Mouse (Mus musculus): ENCODE measurements around the gene Olfr547. TPM values are rescaled to one million over a fixed set of nuclear protein-coding genes. Genes with fewer than 3 reads are reported as not detected.
A peak's percentile ranks its signal among the peaks of the same experiment; 100 is the strongest.
"Not testable (repeated sequence)": the region's sequence is repeated elsewhere in the genome, so short reads cannot be mapped to it uniquely, and the experiment has no call there.

Olfr547 gene
- polyA plus RNA-seq (2015; fragmentation: Nextera tagmentation; extraction: Ambion mirVana), result not detected in 2 replicates

DNA sequence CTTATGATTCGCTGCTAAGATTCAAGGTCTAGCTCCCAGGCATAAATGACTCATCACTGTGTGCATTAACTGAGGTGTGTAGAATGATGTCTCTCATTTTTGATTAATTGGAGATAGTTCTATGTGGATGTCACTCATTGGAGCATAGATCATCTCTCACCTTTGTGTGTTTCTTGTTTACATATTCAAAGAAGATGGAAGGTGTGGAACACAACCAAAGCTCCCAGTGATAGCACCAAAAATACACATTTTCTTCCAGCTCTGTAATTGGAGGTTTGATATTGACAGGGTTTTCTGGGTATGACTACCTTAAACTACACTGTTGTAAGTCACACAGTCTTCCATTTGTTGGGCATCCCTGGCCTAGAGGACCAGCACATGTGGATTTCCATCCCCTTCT is at the start of gene Olfr547:
Gene Olfr547 (plus strand): TSS at position 301 of the 400 bp plus-strand sequence.
- no peak within 1 kb of the TSS for H3K27ac ChIP-seq (replicated peaks)
- no peak for ATAC-seq (replicated peaks)
- H3K36me3 ChIP-seq, result no peaks in the 10 kb centered on the region
- WGBS, result 71% methylated on average over 1 of the region's 1 CpGs
- no peaks in the 10 kb centered on the region for H3K27me3 ChIP-seq
- no peaks in the 10 kb centered on the region for H3K4me1 ChIP-seq
- H3K4me3 ChIP-seq, result no peak within 1 kb of the TSS
- no peak within 1 kb of the TSS for H3K9ac ChIP-seq (replicated peaks)
- H3K9me3 ChIP-seq, result no peaks in the 10 kb centered on the region
- no peak within 1 kb of the TSS for H3K4me2 ChIP-seq (replicated peaks)

DNA sequence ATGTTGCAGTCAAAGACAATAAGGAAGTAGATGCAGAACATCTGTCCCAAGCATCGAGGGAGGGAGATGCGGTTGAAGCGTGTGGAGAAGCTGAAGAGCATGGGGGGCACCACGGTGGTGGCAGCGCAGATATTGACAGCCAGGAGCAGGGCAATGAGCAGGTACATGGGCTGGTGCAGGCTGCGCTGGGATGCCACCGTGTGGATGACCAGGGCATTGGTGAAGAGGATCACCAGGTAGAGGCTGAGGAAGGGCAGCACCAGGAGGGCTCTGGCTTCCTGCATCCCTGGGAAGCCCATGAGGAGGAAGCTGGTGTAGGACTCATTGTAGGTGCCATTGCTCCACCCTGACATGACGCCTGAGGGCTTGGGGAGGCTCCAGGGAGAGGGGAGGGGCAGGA is 49.8 kb upstream of the Olfr547 start:
- H3K27me3 ChIP-seq; H3K4me2 ChIP-seq (replicated peaks); H3K36me3 ChIP-seq; H3K4me3 ChIP-seq; H3K9me3 ChIP-seq; H3K27ac ChIP-seq (replicated peaks); H3K4me1 ChIP-seq; ATAC-seq (replicated peaks); H3K9ac ChIP-seq (replicated peaks): not testable (repeated sequence)
- 73% methylated on average over 8 of the region's 8 CpGs for WGBS

DNA sequence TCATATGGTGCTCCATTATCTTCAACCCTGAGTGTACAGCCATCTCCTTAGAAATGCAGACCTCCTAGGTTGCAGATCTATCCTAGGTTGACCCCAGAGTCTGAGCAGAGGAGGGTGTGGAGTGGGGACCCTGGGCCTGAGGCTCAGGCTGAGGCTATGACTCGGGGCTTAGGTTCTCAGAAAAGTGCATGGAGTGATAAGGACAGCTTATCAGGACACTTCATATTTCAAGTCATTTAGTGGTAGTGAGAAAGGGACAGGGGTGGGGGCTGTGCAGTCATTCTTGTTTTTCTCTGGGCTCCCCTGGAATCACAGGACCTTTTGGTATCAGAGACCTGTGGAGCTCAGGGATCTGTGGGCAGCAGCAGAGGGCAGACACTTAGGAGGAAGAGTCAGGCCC is 48.4 kb upstream of the Olfr547 start:
- Histone ChIP-seq H3K27me3 (no peaks in the 10 kb centered on the region), H3K4me3 (no peak overlapping the region), H3K9ac (replicated peaks) (no peak overlapping the region), H3K9me3 (no peaks in the 10 kb centered on the region), H3K27ac (replicated peaks) (no peak overlapping the region), H3K4me2 (replicated peaks) (no peak overlapping the region), H3K4me1 (no peaks in the 10 kb centered on the region), H3K36me3 (no peaks in the 10 kb centered on the region)
- ATAC-seq (replicated peaks), result no peak
- WGBS, result 91% methylated on average over 1 of the region's 1 CpGs

DNA sequence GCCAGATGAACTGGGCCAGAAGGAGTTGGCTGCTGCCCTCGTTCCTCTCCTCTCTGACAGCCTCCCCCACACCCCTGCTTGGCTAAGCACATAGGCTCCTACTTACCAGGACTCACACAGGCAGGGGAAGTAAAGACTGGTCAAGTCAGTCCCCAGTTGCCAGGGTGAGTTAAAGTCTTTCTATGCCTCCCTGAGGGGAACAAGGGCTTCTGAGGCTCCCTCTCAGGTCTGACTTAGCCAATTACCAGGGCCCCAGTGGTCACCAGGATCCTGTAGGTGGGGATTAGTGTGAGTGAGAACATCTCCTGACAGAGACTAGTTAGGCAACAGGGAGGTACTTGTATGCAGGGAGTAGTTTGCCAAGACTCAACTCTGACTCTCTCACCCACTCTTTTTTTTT is 46.4 kb upstream of the Olfr547 start, which contains the start of gene Olfr544:
Gene Olfr544 (minus strand): TSS at position 153 of the 400 bp plus-strand sequence.
- Histone ChIP-seq H3K4me2 (replicated peaks) (no peak within 1 kb of the TSS), H3K36me3 (no peaks in the 10 kb centered on the region), H3K27me3 (no peaks in the 10 kb centered on the region), H3K9me3 (no peaks in the 10 kb centered on the region), H3K4me3 (no peak within 1 kb of the TSS), H3K27ac (replicated peaks) (no peak within 1 kb of the TSS), H3K9ac (replicated peaks) (no peak within 1 kb of the TSS), H3K4me1 (no peaks in the 10 kb centered on the region)
- ATAC-seq (replicated peaks), result no peak
- WGBS, result 71% methylated on average over 1 of the region's 1 CpGs

DNA sequence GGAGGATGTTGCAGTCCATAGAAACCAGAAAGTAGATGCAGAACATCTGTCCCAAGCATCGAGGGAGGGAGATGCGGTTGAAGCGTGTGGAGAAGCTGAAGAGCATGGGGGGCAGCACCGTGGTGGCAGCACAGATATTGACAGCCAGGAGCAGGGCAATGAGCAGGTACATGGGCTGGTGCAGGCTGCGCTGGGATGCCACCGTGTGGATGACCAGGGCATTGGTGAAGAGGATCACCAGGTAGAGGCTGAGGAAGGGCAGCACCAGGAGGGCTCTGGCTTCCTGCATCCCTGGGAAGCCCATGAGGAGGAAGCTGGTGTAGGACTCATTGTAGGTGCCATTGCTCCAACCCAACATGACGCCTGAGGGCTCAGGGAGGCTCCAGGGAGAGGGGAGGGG is 40.1 kb upstream of the Olfr547 start:
- H3K27ac ChIP-seq (replicated peaks); H3K9me3 ChIP-seq; H3K36me3 ChIP-seq; H3K4me3 ChIP-seq; ATAC-seq (replicated peaks); H3K4me1 ChIP-seq; H3K27me3 ChIP-seq; H3K4me2 ChIP-seq (replicated peaks); H3K9ac ChIP-seq (replicated peaks): not testable (repeated sequence)
- 49% methylated on average over 7 of the region's 7 CpGs for WGBS

DNA sequence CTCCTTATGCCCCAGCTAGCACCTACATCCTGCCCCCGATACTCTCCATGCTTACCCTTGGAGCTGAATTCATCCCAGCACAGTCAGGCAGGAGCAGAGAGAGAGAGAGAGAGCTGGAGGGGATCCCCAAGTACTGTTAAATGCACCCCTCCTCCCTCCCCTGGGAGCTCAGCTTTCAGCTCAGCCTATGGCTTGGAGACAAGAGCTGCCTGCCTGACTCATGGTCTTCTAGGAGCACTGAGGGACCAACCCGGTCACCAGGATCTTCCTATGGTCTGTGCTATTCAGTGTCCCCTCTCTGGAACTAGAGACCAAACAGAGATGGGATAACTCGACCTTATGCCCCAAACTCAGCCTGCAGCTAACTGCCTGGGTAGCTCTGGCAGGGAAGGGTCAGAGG is 35.1 kb upstream of the Olfr547 start, which contains the start of gene Olfr545:
Gene Olfr545 (minus strand): TSS at position 101 of the 400 bp plus-strand sequence.
- Histone ChIP-seq H3K9ac (replicated peaks) (no peak within 1 kb of the TSS), H3K27me3 (no peaks in the 10 kb centered on the region), H3K27ac (replicated peaks) (no peak within 1 kb of the TSS), H3K9me3 (no peaks in the 10 kb centered on the region), H3K4me1 (no peaks in the 10 kb centered on the region), H3K4me3 (no peak within 1 kb of the TSS), H3K36me3 (no peaks in the 10 kb centered on the region), H3K4me2 (replicated peaks) (no peak within 1 kb of the TSS)
- 70% methylated on average over 3 of the region's 3 CpGs for WGBS
- no peak for ATAC-seq (replicated peaks)

DNA sequence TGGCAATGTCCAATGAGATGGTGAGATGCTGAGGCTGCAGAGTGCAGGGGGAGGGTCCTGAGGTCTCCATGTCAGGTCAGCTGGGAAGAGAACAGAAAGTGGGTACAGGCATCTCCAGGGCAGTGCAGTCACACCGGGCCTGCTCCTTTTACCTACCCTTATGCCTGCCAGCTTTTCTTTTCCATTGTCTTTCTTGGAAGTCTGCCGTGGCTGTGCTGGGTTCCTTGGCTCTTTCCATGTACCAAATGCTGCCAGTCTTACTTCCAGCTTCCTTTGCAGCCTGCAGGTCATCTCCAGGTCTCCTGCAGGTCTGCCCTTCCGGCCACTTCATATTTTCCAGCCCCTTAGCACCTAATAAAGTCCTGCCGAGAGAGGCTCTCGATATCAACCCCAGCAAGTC is 32.6 kb upstream of the Olfr547 start:
- no peak for ATAC-seq (replicated peaks)

DNA sequence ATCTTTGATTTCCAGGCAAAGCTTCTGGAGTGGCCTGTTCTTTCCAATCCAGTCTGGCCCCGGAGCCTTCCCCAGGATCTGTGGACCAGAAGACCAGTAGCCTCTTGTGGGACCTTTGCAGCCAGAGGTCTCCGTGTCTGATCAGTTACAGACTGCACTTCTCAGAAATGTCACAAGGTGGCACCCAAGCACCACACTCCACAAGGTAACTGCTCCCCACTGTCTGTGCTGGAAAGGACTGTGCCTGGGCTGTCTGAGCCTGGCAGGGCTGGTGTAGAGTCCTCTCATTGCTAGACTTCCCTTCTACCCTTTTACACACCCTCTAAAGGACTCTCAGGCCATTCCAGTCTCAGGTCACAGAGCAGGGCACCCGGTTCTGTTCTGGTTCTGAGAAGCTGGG is 27.7 kb upstream of the Olfr547 start:
- Histone ChIP-seq H3K4me3 (no peak overlapping the region), H3K27me3 (no peaks in the 10 kb centered on the region), H3K4me1 (no peaks in the 10 kb centered on the region), H3K36me3 (no peaks in the 10 kb centered on the region), H3K9me3 (no peaks in the 10 kb centered on the region), H3K4me2 (replicated peaks) (no peak overlapping the region), H3K27ac (replicated peaks) (no peak overlapping the region), H3K9ac (replicated peaks) (no peak overlapping the region)
- 50% methylated on average over 3 of the region's 3 CpGs for WGBS
- ATAC-seq (replicated peaks), result peak; percentile 80

More for the DNA sequence above, 32.6 kb upstream of the Olfr547 start:
- Histone ChIP-seq H3K4me3 (no peak overlapping the region), H3K27me3 (no peaks in the 10 kb centered on the region), H3K4me1 (no peaks in the 10 kb centered on the region), H3K9ac (replicated peaks) (no peak overlapping the region), H3K27ac (replicated peaks) (no peak overlapping the region), H3K9me3 (no peaks in the 10 kb centered on the region), H3K4me2 (replicated peaks) (no peak overlapping the region), H3K36me3 (no peaks in the 10 kb centered on the region)
- WGBS, result 73% methylated on average over 5 of the region's 5 CpGs

DNA sequence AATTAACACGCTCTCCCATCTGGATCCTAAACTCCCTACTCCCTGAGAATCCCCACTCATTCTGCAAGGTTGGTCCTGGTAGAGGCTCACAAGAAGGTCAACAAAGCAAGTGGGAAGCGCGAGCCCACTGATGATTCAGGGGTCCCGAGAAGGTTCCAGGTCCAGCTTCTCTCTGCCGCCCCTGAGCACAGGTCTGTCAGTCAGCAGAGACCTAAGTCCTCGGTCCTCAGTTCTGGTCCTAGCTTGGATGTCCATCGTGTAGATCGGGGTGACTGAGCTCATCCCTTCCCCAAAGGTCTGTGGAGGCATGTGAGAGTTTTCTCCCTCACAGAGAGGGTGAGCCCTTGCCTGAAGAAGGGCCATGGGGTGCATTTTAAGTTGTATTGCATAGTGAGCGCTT is 26.5 kb upstream of the Olfr547 start:
- WGBS, result 94% methylated on average over 9 of the region's 9 CpGs
- Histone ChIP-seq H3K4me3 (no peak overlapping the region), H3K4me2 (replicated peaks) (no peak overlapping the region), H3K27ac (replicated peaks) (no peak overlapping the region), H3K9ac (replicated peaks) (no peak overlapping the region), H3K4me1 (peaks cover 5% of the 10 kb centered on the region; the same call in 1 of the 2 replicates), H3K36me3 (no peaks in the 10 kb centered on the region), H3K27me3 (no peaks in the 10 kb centered on the region), H3K9me3 (no peaks in the 10 kb centered on the region)
- ATAC-seq (replicated peaks), result no peak

DNA sequence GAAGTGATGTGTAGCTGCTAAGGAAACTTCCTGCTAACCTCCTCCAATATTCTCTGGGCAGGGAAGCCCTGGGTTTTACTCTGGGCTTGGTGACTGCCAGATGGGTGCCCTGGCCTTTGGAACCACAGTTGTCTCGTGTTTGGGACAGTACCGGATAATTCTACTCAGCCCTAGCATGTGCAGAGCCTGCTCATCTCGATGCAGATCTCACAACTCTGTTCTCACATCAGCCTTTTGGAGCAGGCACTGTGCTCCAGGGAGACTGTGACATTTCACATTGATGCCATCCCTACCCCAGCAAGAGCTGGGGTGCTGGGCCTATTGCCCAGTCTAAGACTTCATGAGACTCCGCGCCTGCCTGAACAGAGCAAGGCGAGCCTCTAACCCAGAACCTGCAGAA is 25.9 kb upstream of the Olfr547 start:
- Histone ChIP-seq H3K9me3 (no peaks in the 10 kb centered on the region), H3K4me3 (no peak overlapping the region), H3K9ac (replicated peaks) (no peak overlapping the region), H3K36me3 (no peaks in the 10 kb centered on the region), H3K4me2 (replicated peaks) (no peak overlapping the region), H3K27ac (replicated peaks) (no peak overlapping the region), H3K27me3 (no peaks in the 10 kb centered on the region), H3K4me1 (peaks cover 5% of the 10 kb centered on the region; the same call in 1 of the 2 replicates)
- WGBS, result 91% methylated on average over 6 of the region's 6 CpGs
- no peak for ATAC-seq (replicated peaks)

DNA sequence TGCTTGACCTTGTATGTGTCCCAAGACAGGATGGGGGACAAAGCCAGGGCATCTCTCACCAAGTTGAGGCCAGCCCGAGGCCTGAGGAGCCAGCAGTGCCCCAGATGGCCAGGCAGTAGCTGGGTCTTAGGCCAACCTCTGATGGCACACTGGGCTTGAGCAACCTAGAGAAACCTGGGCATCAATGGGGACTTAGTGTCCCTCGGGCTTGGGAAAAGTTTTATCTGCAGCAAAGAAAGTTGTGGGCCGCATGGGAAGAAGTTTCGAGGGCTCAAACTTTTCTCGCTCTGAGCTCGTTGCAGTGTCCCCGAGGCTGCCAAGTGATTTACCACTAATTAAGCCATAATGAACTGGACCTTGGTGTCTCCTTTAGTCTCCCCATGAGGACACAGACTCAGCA is 24.8 kb upstream of the Olfr547 start:
- H3K4me2 ChIP-seq (replicated peaks), result no peak overlapping the region

DNA sequence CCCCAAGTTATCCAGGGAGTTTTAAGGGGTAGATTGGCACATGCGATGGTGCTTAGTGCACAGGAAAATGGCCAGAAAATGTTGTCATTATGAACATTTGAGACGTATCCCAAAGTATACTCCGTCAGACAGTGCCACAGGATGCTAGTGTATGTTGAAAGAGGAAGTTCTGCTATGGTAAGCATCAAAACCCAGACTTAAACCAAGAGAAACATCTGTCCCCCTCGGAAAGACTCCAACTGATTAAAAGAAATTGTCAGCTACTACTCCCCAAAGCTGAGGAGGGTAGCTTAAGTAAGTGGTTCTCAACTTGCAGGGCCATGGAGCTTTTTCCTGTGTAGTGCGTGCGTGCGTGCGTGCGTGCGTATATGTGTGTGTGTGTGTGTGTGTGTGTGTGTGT is 22.6 kb upstream of the Olfr547 start:
- ATAC-seq (replicated peaks), result no peak

More for the DNA sequence above, 24.8 kb upstream of the Olfr547 start:
- 56% methylated on average over 7 of the region's 7 CpGs for WGBS
- Histone ChIP-seq H3K4me1 (peaks cover 5% of the 10 kb centered on the region; the same call in 1 of the 2 replicates), H3K9ac (replicated peaks) (no peak overlapping the region), H3K4me3 (no peak overlapping the region), H3K27ac (replicated peaks) (no peak overlapping the region), H3K9me3 (no peaks in the 10 kb centered on the region), H3K36me3 (no peaks in the 10 kb centered on the region), H3K27me3 (peaks cover 6% of the 10 kb centered on the region; the same call in 1 of the 2 replicates)
- no peak for ATAC-seq (replicated peaks)

DNA sequence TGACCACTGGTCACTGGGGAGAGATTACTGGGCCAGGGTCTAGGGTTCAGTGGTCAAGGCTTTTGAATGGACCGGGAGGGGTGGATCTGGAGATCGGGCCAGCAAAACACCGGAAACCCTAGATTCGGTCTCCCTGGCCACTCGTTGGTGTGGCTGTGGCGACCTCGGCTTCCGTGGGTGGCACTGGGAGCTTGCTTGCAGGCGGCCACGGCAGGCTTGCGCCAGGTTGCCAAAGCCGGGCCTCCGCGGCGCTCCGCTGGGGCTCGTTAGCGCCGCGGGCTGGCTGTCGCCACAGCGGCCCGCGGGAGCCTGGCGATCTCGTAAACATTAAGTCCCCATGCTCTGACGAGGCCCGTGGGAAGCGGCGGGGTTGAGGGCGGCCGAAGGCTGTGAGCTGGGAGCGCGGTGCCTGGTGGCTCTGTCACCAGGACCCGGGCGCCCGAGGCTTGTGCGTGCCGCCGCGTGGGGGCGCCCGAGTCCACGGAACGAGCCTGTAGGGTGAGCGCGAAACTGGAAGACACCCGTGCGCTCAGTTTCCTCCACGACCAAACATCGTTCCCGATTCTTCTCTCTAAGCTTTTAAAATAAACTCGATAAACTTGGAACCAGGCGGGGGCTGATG is 21.6 kb upstream of the Olfr547 start:
- peak overlapping the region; percentile 60 for H3K4me3 ChIP-seq
- no peak overlapping the region for H3K27ac ChIP-seq (replicated peaks)
- no peaks in the 10 kb centered on the region for H3K9me3 ChIP-seq
- peaks cover 19% of the 10 kb centered on the region for H3K4me1 ChIP-seq
- peak overlapping the region; percentile 96 for H3K4me2 ChIP-seq (replicated peaks)
- peaks cover 11% of the 10 kb centered on the region for H3K27me3 ChIP-seq
- under 1% methylated on average over 54 of the region's 54 CpGs for WGBS
- peak overlapping the region; percentile 88 for H3K9ac ChIP-seq (replicated peaks)
- H3K36me3 ChIP-seq, result no peaks in the 10 kb centered on the region
- ATAC-seq (replicated peaks), result peak; percentile 96

More for the DNA sequence above, 22.6 kb upstream of the Olfr547 start:
- H3K4me3 ChIP-seq, result no peak overlapping the region
- no peaks in the 10 kb centered on the region for H3K9me3 ChIP-seq
- H3K36me3 ChIP-seq, result no peaks in the 10 kb centered on the region
- H3K27me3 ChIP-seq, result peaks cover 11% of the 10 kb centered on the region
- no peak overlapping the region for H3K4me2 ChIP-seq (replicated peaks)
- 92% methylated on average over 10 of the region's 10 CpGs for WGBS
- H3K4me1 ChIP-seq, result peaks cover 12% of the 10 kb centered on the region
- H3K27ac ChIP-seq (replicated peaks), result no peak overlapping the region
- no peak overlapping the region for H3K9ac ChIP-seq (replicated peaks)
